21 mouse cellular contexts compared by ENCODE assay signal in genomic region chr7:114854169-114854568, GRCm38 (mm10).
"Had no signal": no experiment of that assay in that cellular context is flagged by ENCODE, and none has a peak within 500 bp of the region (broad histone marks: within the 10 kb centered on the region; RNA-seq: fewer than 3 reads in every experiment).

No protein-coding gene starts in this region.

- H3K4me3 ChIP-seq: layer of hippocampus, adult 2 months; limb, embryonic 10.5 days; limb, embryonic 13.5 days; liver, embryonic 15.5 days; midbrain, embryonic 12.5 days; midbrain, embryonic 15.5 days; neural tube, embryonic 12.5 days; neural tube, embryonic 15.5 days had no signal

- H3K4me1 ChIP-seq: limb, embryonic 10.5 days; limb, embryonic 13.5 days; liver, embryonic 15.5 days; midbrain, embryonic 12.5 days; midbrain, embryonic 15.5 days; neural tube, embryonic 12.5 days; neural tube, embryonic 15.5 days had no signal

- H3K9me3 ChIP-seq: limb, embryonic 10.5 days; limb, embryonic 13.5 days; liver, embryonic 15.5 days; midbrain, embryonic 12.5 days; midbrain, embryonic 15.5 days; neural tube, embryonic 12.5 days; neural tube, embryonic 15.5 days had no signal

- H3K27me3 ChIP-seq: limb, embryonic 13.5 days; liver, embryonic 15.5 days; midbrain, embryonic 12.5 days; midbrain, embryonic 15.5 days; neural tube, embryonic 12.5 days; neural tube, embryonic 15.5 days had no signal

- H3K27ac ChIP-seq: kidney, postnatal 0 days; layer of hippocampus, adult 2 months; limb, embryonic 10.5 days; limb, embryonic 13.5 days; liver, embryonic 15.5 days; macrophage; midbrain, embryonic 12.5 days; midbrain, embryonic 15.5 days; neural tube, embryonic 12.5 days; neural tube, embryonic 15.5 days had no signal

- DNase-seq: kidney, adult 18-20 months; kidney, adult 9 months; kidney, postnatal 25 days; layer of hippocampus, adult 9-11 months; liver; lung, adult 2 months; lung, postnatal 14 days; right cerebral cortex, adult 18-20 months; right cerebral cortex, postnatal 25 days; thymus, postnatal 36 days had no signal

- H3K36me3 ChIP-seq: limb, embryonic 10.5 days; limb, embryonic 13.5 days; liver, embryonic 15.5 days; midbrain, embryonic 12.5 days; midbrain, embryonic 15.5 days; neural tube, embryonic 12.5 days; neural tube, embryonic 15.5 days had no signal

- H3K4me2 ChIP-seq: limb, embryonic 13.5 days; liver, embryonic 15.5 days; midbrain, embryonic 12.5 days; midbrain, embryonic 15.5 days; neural tube, embryonic 12.5 days; neural tube, embryonic 15.5 days had no signal

- ATAC-seq: inflammation-experienced regulatory T-cells, adult 6 months; midbrain, embryonic 15.5 days had no signal

- H3K9ac ChIP-seq: limb, embryonic 13.5 days; liver, embryonic 15.5 days; midbrain, embryonic 12.5 days; midbrain, embryonic 15.5 days; neural tube, embryonic 12.5 days; neural tube, embryonic 15.5 days had no signal
